Comparison of ENCODE assay signal across 8 mouse cellular contexts in genomic region chr17:80726821-80727220, GRCm38 (mm10). TPM values are rescaled to one million over a fixed set of nuclear protein-coding genes. Genes with fewer than 3 reads are reported as not detected.
DNase-seq lines count a peak whose midpoint lies in the region; ATAC-seq and TF ChIP-seq lines count a peak whose summit lies in the region.

No protein-coding gene starts in this region.

- H3K4me1 ChIP-seq in cerebellum, adult 2 months (ENCODE audit: control insufficient read depth, insufficient read depth, low read length), result peaks cover 18% of the 10 kb centered on the region
- H3K4me1 ChIP-seq in lung, postnatal 0 days (ENCODE audit: insufficient read depth, low read depth, low read length), result peaks cover 20% of the 10 kb centered on the region
- 0 out of 2 replicates have a peak, but pooled peaks cover 2% of the 10 kb centered on the region for H3K4me1 ChIP-seq in stomach, postnatal 0 days (replicated peaks; ENCODE audit: control insufficient read depth, insufficient read depth)

- intact Hi-C loops in gastrocnemius, postnatal 14 days (cut with DNase I; ENCODE audit: low total_unique reads), result no loop called here

- H3K36me3 ChIP-seq in lung, postnatal 0 days (ENCODE audit: insufficient read depth, low read length), result no peaks in the 10 kb centered on the region
- H3K36me3 ChIP-seq in stomach, postnatal 0 days (ENCODE audit: control insufficient read depth, insufficient read depth, low read length), result no peaks in the 10 kb centered on the region

- TF ChIP-seq POLR2A in cerebellum, adult 2 months (IDR thresholded peaks at IDR 0.05; ENCODE audit: borderline replicate concordance, insufficient read depth, low read length), result no peak

- peak overlapping the region; percentile 98 for H3K4me3 ChIP-seq in cerebellum, adult 2 months (replicated peaks; ENCODE audit: insufficient read depth, low read depth, low read length)
- peak overlapping the region; percentile 95 for H3K4me3 ChIP-seq in lung, postnatal 0 days (ENCODE audit: low read depth, low read length)
- peak overlapping the region; percentile 98 for H3K4me3 ChIP-seq in stomach, postnatal 0 days (ENCODE audit: low read depth, low read length)

- 5% methylated on average over 8 of the region's 8 CpGs for WGBS in cerebellum, adult 2 months
- 9% methylated on average over 8 of the region's 8 CpGs for WGBS in lung, postnatal 0 days
- WGBS in stomach, postnatal 0 days, result 4% methylated on average over 8 of the region's 8 CpGs

- peak; percentile 28 for DNase-seq in Muller cell, postnatal 12 days (ENCODE audit: inconsistent ontology term)
- peak; percentile 71 to 78 for DNase-seq in cerebellum, adult 2 months
- peak; percentile 59 for DNase-seq in gastrocnemius, postnatal 14 days
- peak; percentile 53 to 62 for DNase-seq in kidney, adult 8-10 months
- peak; percentile 35 for DNase-seq in lung, postnatal 0 days (ENCODE audit: low spot score)
- DNase-seq in stomach, postnatal 0 days (ENCODE audit: low spot score), result peak; percentile 57
- no peak for DNase-seq in left cerebral cortex, adult 9 months (ENCODE audit: low spot score in 2 of 2)
- DNase-seq in layer of hippocampus, postnatal 14 days (ENCODE audit: low spot score in 2 of 2), result no peak

- no peaks in the 10 kb centered on the region for H3K27me3 ChIP-seq in cerebellum, adult 2 months (ENCODE audit: control insufficient read depth, insufficient read depth, low read length)
- no peaks in the 10 kb centered on the region for H3K27me3 ChIP-seq in lung, postnatal 0 days (replicated peaks; ENCODE audit: insufficient read depth, low read length)
- no peaks in the 10 kb centered on the region for H3K27me3 ChIP-seq in stomach, postnatal 0 days (ENCODE audit: control insufficient read depth, insufficient read depth, low read length)

- TF ChIP-seq EP300 in lung, postnatal 0 days (IDR thresholded peaks at IDR 0.05), result no peak
- TF ChIP-seq EP300 in stomach, postnatal 0 days (optimal IDR thresholded peaks at IDR 0.05), result no peak

- no peak for ATAC-seq in lung, postnatal 0 days
- ATAC-seq in stomach, postnatal 0 days (ENCODE audit: low FRiP score, low TSS enrichment), result no peak

- H3K9ac ChIP-seq in lung, postnatal 0 days (replicated peaks; ENCODE audit: low read depth), result peak overlapping the region; percentile 92
- peak overlapping the region; percentile 94 for H3K9ac ChIP-seq in stomach, postnatal 0 days (ENCODE audit: low read length)

- TF ChIP-seq CTCF in cerebellum, adult 2 months (IDR thresholded peaks at IDR 0.05; ENCODE audit: borderline replicate concordance, insufficient read depth, low read depth, low read length), result no peak
- TF ChIP-seq CTCF in lung, postnatal 0 days (IDR thresholded peaks at IDR 0.05), result no peak
- no peak for TF ChIP-seq CTCF in stomach, postnatal 0 days (IDR thresholded peaks at IDR 0.05; ENCODE audit: low read depth)

- no peak overlapping the region for H3K27ac ChIP-seq in cerebellum, adult 2 months (ENCODE audit: insufficient read depth, low read length)
- H3K27ac ChIP-seq in lung, postnatal 0 days (ENCODE audit: low read length), result peak overlapping the region; percentile 99
- H3K27ac ChIP-seq in stomach, postnatal 0 days (replicated peaks), result peak overlapping the region; percentile 99

- peak overlapping the region; percentile 88 for H3K4me2 ChIP-seq in lung, postnatal 0 days (replicated peaks; ENCODE audit: low read depth, low read length)
- H3K4me2 ChIP-seq in stomach, postnatal 0 days (replicated peaks; ENCODE audit: low read depth), result peak overlapping the region; percentile 84

- H3K9me3 ChIP-seq in lung, postnatal 0 days (ENCODE audit: low read length), result no peaks in the 10 kb centered on the region
- H3K9me3 ChIP-seq in stomach, postnatal 0 days (ENCODE audit: control insufficient read depth, low read length), result no peaks in the 10 kb centered on the region

RNA-seq across cellular contexts. Expression of gene Map4k3, which starts 1.5 kb away (rescaled TPM):
- polyA plus RNA-seq in cerebellum, adult 2 months (2012; rRNA removed), result 45.3 and 48.9 TPM in 2 replicates
- total RNA-seq in gastrocnemius, postnatal 14 days (2021), result 10 to 100 TPM; 16.4 to 17.3 TPM
- 37.5 and 44.2 TPM in 2 replicates for polyA plus RNA-seq in lung, postnatal 0 days (2015; fragmentation: Nextera tagmentation; extraction: Ambion mirVana)
- polyA plus RNA-seq in stomach, postnatal 0 days (2015; fragmentation: Nextera tagmentation; extraction: Ambion mirVana), result 16.9 and 18.1 TPM in 2 replicates
- 10 to 100 TPM; 83.3 to 85.6 TPM for total RNA-seq in layer of hippocampus, postnatal 14 days (2021)

Comparison
In these comparisons a context has a peak if more than half of its experiments do, and no peak if none do; other contexts are left out.
1. DNase-seq: peak in Muller cell, postnatal 12 days (single experiment), cerebellum, adult 2 months (2 of 2), gastrocnemius, postnatal 14 days (single experiment), kidney, adult 8-10 months (2 of 2), lung, postnatal 0 days (single experiment) and stomach, postnatal 0 days (single experiment); none in left cerebral cortex, adult 9 months (0 of 2) and layer of hippocampus, postnatal 14 days (0 of 2).
2. Peak in every context shown above with its lines, with median percentiles within 50 percentile points of each other: H3K4me3 ChIP-seq.